Mouse (Mus musculus) E14TG2a.4 (cell line): Measurements from ENCODE around the gene Npr3.

Experiments used
- CTCF ChIP-seq: conservative IDR thresholded peaks from 2 replicates; pipeline ENCODE4 v1.5.1; 2014; ENCODE audit warnings: low read length
- POU5F1 ChIP-seq: IDR thresholded peaks from 2 replicates; pipeline ENCODE4 v1.6.1; 2014; ENCODE audit warnings: low read length, borderline replicate concordance

GRCm38 (mm10) chr15:11893969-11894368 is 13.1 kb downstream of the Npr3 start:
- TF ChIP-seq CTCF (no peak), POU5F1 (no peak)
